Mouse (Mus musculus): ENCODE measurements around the gene Lrch1.

GRCm38 (mm10) chr14:74898939-74899338, 48.7 kb downstream of the Lrch1 start:
- TF ChIP-seq NANOG (IDR thresholded peaks at IDR 0.05; ENCODE audit: borderline replicate concordance, low read length) (no peak), CTCF (conservative IDR thresholded peaks at IDR 0.05; ENCODE audit: low read length) (no peak), POU5F1 (IDR thresholded peaks at IDR 0.05; ENCODE audit: borderline replicate concordance, low read length) (no peak)

Data from E14TG2a.4 (cell line).